Mouse (Mus musculus): Measurements from ENCODE around the gene Dpp10. TPM values are rescaled to one million over a fixed set of nuclear protein-coding genes. Genes with fewer than 3 reads are reported as not detected.

The Dpp10 gene
- total RNA-seq, 2 experiments from 2014 or later = 1.5 to 1.6 TPM

DNA sequence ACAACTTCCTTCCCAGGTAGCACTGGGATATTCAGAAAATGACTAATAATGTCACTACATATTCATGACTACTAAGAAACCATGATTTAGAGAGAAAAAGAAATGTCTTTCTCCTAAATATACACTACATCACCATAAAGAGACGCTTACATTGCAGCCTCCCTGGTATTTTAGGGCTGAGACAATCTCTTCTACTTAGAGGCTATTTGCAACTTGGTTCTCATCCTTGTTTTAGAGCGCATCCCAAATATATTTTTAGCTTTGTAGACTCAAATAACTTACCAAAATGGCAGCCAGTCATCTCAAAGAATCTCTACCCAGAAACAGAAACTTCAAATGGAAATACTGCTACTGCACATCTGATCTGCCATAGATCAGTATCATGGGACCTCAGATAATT, 121.5 kb downstream of the Dpp10 start:
- DNase-seq (ENCODE audit: low spot score in 2 of 2) = no peak

DNA sequence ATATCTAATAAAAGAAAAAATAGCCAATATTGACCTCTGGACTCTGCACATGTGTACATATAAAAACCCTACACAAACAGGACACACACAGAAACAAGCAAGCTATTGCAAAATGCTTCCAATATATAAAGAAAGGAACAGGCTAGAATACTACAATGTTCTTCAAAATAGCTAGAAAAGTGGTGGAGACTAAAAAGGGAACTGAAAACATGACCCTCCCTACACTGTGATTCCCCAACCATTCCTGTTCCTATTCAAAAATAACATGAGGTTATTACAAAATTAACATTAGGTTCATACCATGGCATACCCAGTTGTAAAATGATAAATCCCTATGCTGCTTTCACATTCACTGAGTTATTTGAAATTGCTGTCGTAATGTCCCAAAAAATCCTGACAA, 125.8 kb downstream of the Dpp10 start:
- DNase-seq (ENCODE audit: low spot score in 2 of 2) = no peak

- no peak for DNase-seq (ENCODE audit: low spot score in 2 of 2)
Observed at GRCm38 (mm10) chr1:123902628-123903027, 142.7 kb downstream of the Dpp10 start.

DNA sequence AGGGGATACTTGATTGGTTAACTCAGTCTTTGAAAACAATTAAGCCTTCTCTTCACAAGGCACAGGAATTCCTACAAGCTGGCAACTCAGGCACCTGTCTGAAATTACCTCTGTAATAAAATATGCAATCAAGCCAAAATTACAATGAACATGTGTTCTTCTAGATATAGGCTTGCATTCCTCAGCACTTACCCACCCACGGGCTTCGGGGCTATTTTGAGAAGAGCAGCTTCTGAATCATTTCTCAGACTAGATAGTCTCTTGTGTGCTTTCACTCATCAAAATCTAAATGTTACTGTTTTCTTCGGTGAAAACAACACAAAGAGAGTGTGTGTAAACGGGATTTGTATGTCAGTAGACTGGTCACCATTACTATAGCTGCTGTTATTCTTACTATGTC, 144.1 kb downstream of the Dpp10 start:
- DNase-seq (ENCODE audit: low spot score in 2 of 2) = no peak

DNA sequence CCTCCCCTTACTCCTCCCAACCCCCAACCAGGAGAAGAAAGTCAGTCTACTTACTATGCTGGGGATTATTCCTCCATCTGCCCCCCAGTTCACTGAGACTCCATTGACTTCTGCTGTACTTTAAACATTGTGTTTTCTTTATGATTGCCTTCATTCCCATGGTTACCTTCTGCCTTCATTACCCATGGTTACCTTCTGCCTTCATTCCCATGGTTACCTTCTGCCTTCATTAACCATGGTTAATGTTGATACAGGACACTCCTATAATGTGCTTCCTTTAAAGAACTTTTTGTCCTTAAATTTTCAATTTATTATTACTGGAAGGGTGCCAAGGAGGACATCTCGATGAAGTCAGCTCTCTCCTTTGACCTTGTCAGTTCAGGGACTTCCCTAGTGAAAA, 158.1 kb downstream of the Dpp10 start:
- DNase-seq (ENCODE audit: low spot score in 2 of 2) = no peak

DNA sequence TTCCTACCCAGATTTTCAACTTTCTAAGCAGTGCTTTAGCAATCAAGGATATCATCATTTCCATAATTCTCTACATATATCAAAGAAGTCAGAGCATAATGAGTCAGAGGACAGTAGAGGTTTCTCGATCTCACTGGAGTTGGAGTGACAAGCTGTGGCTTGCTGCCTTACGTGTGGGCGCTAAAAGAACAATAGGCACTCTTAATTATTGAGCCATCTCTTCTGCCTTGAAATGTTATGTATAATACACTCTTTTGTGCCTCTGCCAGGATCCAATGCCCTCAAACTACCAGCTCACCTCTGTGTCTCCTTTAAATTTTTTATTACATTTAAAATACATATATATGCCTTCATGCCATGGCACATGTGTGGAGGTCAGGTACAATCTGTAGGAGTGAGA, 198.5 kb downstream of the Dpp10 start:
- DNase-seq (ENCODE audit: low spot score in 2 of 2) = no peak

DNA sequence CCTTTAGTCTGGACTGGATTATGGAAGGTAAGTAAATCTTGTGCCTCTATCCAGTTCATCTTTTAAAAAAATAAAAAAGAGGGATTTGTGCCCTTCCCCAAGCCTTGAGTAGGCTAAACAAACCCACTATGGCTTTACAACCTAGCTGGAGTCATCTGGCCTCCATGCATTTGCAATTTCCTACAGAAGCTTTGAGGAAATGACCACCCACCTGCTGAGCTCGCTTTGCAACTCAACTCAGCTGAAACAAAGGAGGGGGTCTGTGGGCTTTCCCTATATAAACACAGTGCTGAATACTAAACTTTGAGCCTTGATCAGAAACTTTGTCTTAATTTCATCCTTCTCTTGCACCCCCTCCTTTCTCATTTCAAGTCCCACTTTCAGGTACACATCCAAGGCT, 244.2 kb downstream of the Dpp10 start:
- DNase-seq (ENCODE audit: low spot score in 2 of 2) = no peak

- no peak for DNase-seq (ENCODE audit: low spot score in 2 of 2)
Observed at GRCm38 (mm10) chr1:123765511-123765910, 279.8 kb downstream of the Dpp10 start.

DNA sequence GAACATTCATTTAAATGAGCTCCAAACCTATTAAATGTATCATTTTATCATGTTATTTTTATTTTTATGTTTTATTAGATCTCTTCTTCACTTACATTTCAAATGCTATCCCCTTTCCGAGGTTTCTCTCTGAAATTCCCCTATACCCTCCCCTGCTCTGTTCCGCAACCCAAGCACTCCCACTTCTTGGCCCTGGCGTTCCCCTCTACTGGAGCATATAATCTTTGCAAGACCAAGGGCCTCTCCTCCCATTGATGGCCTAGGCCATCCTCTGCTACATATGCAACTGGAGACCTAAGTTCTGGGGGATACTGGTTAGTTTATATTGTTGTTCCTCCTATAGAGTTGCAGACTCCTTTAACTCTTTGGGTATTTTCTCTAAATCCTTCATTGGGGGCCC, 283.1 kb downstream of the Dpp10 start:
- DNase-seq (ENCODE audit: low spot score in 2 of 2) = no peak

GRCm38 (mm10) chr1:123756055-123756454, 289.3 kb downstream of the Dpp10 start:
- DNase-seq (ENCODE audit: low spot score in 2 of 2) = no peak

- DNase-seq (ENCODE audit: low spot score in 2 of 2) = no peak
Observed at GRCm38 (mm10) chr1:123707292-123707691, 338.1 kb downstream of the Dpp10 start.

DNA sequence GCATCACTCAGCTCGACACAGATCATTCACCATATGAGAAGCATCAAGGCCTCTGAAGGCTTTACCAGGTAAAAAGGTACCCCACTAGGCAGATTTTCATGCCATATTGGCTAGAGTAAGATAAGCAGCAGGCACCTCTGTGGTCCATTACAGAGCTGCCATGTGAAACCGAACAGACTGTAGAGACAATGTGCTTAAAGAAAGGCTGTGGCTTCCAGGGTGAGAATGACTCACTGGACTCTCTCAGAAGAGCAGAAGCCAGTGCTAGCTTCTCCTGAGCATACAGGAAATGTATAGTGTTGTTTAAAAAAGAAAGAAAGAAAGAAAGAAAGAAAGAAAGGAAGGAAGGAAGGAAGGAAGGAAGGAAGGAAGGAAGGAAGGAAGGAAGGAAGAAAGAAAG, 386.9 kb downstream of the Dpp10 start:
- DNase-seq (ENCODE audit: low spot score in 2 of 2) = no peak

- no peak for DNase-seq (ENCODE audit: low spot score in 2 of 2)
Observed at GRCm38 (mm10) chr1:123656607-123657006, 388.8 kb downstream of the Dpp10 start.

- DNase-seq (ENCODE audit: low spot score in 2 of 2) = no peak
Observed at GRCm38 (mm10) chr1:123637897-123638296, 407.5 kb downstream of the Dpp10 start.

- DNase-seq (ENCODE audit: low spot score in 2 of 2) = no peak
Observed at GRCm38 (mm10) chr1:123628268-123628667, 417.1 kb downstream of the Dpp10 start.

DNA sequence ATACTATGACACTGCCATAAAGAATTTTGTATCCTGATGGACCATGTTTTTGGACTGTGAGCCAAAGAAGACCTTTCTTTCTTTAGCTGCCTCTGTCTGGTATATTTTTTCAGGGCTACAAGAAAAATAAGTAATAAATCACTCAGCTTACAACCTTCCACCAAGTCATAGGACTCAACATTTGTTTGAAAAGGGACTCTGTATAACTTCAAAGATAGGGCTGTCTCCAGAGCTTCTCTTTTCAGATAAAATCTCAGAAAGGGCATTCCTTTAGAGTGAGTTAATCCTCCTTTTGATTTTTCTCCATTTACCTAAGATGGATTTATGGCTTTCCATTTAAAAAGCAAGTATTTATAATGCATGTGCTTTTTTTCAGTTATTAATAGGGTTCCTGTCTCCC, 460.5 kb downstream of the Dpp10 start:
- DNase-seq (ENCODE audit: low spot score in 2 of 2) = no peak

DNA sequence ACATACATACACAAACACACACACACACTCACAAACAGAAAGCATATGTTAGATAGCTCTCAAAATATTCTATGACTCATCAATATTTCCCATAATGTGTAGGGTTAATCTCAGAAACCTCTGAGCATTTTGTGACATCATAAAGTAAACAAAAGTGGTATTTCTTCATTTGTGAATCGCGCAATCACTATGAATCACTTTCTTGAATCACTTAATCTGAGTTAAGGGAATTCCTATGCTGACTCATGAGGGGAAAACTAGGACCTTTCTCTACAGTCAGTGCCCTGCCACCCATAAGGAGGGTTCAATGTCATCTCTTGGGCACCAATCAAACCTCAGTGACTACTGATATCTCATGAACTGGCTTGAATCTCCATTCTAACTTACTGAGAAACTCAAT, 465.2 kb downstream of the Dpp10 start:
- no peak for DNase-seq (ENCODE audit: low spot score in 2 of 2)

GRCm38 (mm10) chr1:123573713-123574112, 471.6 kb downstream of the Dpp10 start:
- no peak for DNase-seq (ENCODE audit: low spot score in 2 of 2)

GRCm38 (mm10) chr1:123542496-123542895, 502.9 kb downstream of the Dpp10 start:
- DNase-seq (ENCODE audit: low spot score in 2 of 2) = no peak

DNA sequence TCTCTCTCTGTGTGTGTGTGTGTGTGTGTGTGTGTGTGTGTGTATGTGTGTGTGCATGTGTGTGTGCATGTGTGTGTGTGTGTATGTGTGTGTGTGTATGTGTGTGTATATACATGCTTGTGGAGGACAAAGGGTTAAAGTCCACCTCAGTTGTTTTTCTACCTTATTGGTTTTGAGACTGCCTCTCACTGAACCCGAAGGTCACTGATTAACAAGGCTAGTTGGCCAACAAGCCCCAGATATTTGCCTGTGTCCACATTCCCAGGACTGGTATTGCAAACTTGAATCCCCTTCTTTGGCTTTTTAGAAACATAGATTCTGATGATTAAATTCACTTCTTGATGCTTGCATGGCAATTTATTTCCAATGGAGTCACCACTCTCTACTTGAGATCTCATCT, 577.6 kb downstream of the Dpp10 start:
- DNase-seq (ENCODE audit: low spot score in 2 of 2) = no peak

- no peak for DNase-seq (ENCODE audit: low spot score in 2 of 2)
Observed at GRCm38 (mm10) chr1:123414163-123414562, 631.2 kb downstream of the Dpp10 start.

DNA sequence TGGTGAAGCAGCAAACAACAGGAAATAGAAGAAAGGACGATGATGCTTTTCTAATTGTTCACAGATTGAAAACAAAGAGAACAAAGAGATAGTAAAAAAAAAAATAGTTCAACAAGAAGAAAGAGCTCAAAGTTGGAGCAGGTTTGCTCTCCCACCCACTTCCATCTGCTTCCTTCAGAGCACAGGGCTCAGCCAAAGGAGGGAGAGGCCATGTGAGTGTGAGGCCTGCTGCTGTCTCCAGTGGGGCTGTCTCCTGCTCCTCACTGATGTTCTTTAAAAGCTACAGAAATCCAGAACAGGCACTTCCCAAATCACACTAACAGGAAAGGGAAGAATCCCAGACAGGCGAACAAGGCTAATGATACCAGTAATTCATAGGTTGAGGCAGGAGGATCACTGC, 694.1 kb downstream of the Dpp10 start:
- DNase-seq (ENCODE audit: low spot score in 2 of 2) = no peak

- DNase-seq (ENCODE audit: low spot score in 2 of 2) = no peak
Observed at GRCm38 (mm10) chr1:123337877-123338276, 707.5 kb downstream of the Dpp10 start.

GRCm38 (mm10) chr1:123316886-123317285, 728.5 kb downstream of the Dpp10 start:
- DNase-seq (ENCODE audit: low spot score in 2 of 2) = no peak

All from adrenal gland, postnatal 4 days (tissue).